Mouse (Mus musculus): ENCODE measurements around the gene Kpna4. TPM values are rescaled to one million over a fixed set of nuclear protein-coding genes. Genes with fewer than 3 reads are reported as not detected.

Gene Kpna4
- polyA plus RNA-seq, 1 experiment from 2014 or later, result 29.7 TPM

GRCm38 (mm10) chr3:69094456-69094855 is 32.5 kb downstream of the Kpna4 start:
- Histone ChIP-seq H3K36me3 (peaks cover 18% of the 10 kb centered on the region; the same call in 1 of the 2 replicates), H3K4me1 (no peaks in the 10 kb centered on the region), H3K27me3 (replicated peaks) (no peaks in the 10 kb centered on the region), H3K4me2 (no peak overlapping the region), H3K4me3 (replicated peaks) (no peak overlapping the region), H3K9me3 (no peaks in the 10 kb centered on the region), H3K27ac (no peak overlapping the region), H3K9ac (no peak overlapping the region)
- WGBS, result 91% methylated on average over 7 of the region's 7 CpGs
- no peak for ATAC-seq (ENCODE audit: insufficient read depth, low FRiP score, low read depth)

- Histone ChIP-seq H3K27ac (no peak overlapping the region), H3K4me2 (no peak overlapping the region), H3K4me3 (replicated peaks) (no peak overlapping the region), H3K9me3 (no peaks in the 10 kb centered on the region), H3K4me1 (no peaks in the 10 kb centered on the region), H3K36me3 (no peaks in the 10 kb centered on the region), H3K27me3 (replicated peaks) (no peaks in the 10 kb centered on the region), H3K9ac (no peak overlapping the region)
- ATAC-seq (ENCODE audit: insufficient read depth, low FRiP score, low read depth), result no peak
- 50% methylated on average over 1 of the region's 1 CpGs for WGBS
Observed at GRCm38 (mm10) chr3:69064005-69064404, 62.9 kb downstream of the Kpna4 start.

GRCm38 (mm10) chr3:69062764-69063163 is 64.1 kb downstream of the Kpna4 start:
- 88% methylated on average over 1 of the region's 1 CpGs for WGBS
- no peaks in the 10 kb centered on the region for H3K27me3 ChIP-seq (replicated peaks)

GRCm38 (mm10) chr3:69060672-69061071 is 66.2 kb downstream of the Kpna4 start:
- Histone ChIP-seq H3K27ac (no peak overlapping the region), H3K36me3 (no peaks in the 10 kb centered on the region), H3K4me1 (no peaks in the 10 kb centered on the region), H3K4me3 (replicated peaks) (no peak overlapping the region), H3K4me2 (no peak overlapping the region), H3K27me3 (replicated peaks) (no peaks in the 10 kb centered on the region), H3K9ac (no peak overlapping the region), H3K9me3 (no peaks in the 10 kb centered on the region)
- WGBS, result 91% methylated on average over 4 of the region's 4 CpGs
- no peak for ATAC-seq (ENCODE audit: insufficient read depth, low FRiP score, low read depth)

More at GRCm38 (mm10) chr3:69062764-69063163, 64.1 kb downstream of the Kpna4 start:
- ATAC-seq (ENCODE audit: insufficient read depth, low FRiP score, low read depth), result no peak
- Histone ChIP-seq H3K4me2 (no peak overlapping the region), H3K4me3 (replicated peaks) (no peak overlapping the region), H3K27ac (no peak overlapping the region), H3K36me3 (no peaks in the 10 kb centered on the region), H3K9me3 (no peaks in the 10 kb centered on the region), H3K9ac (no peak overlapping the region), H3K4me1 (no peaks in the 10 kb centered on the region)

- no peaks in the 10 kb centered on the region for H3K9me3 ChIP-seq
- H3K9ac ChIP-seq, result no peak overlapping the region
- no peak overlapping the region for H3K4me3 ChIP-seq (replicated peaks)
- no peaks in the 10 kb centered on the region for H3K4me1 ChIP-seq
- ATAC-seq (ENCODE audit: insufficient read depth, low FRiP score, low read depth), result no peak
- no peak overlapping the region for H3K27ac ChIP-seq
- H3K36me3 ChIP-seq, result no peaks in the 10 kb centered on the region
- H3K27me3 ChIP-seq (replicated peaks), result no peaks in the 10 kb centered on the region
- no peak overlapping the region for H3K4me2 ChIP-seq
- 88% methylated on average over 3 of the region's 3 CpGs for WGBS
Observed at GRCm38 (mm10) chr3:69055871-69056270, 71.0 kb downstream of the Kpna4 start.

GRCm38 (mm10) chr3:69054760-69055432 is 72.0 kb downstream of the Kpna4 start:
- Histone ChIP-seq H3K27me3 (replicated peaks) (no peaks in the 10 kb centered on the region), H3K4me1 (no peaks in the 10 kb centered on the region), H3K4me2 (no peak overlapping the region), H3K36me3 (no peaks in the 10 kb centered on the region), H3K4me3 (replicated peaks) (no peak overlapping the region), H3K27ac (no peak overlapping the region), H3K9ac (no peak overlapping the region), H3K9me3 (no peaks in the 10 kb centered on the region)
- ATAC-seq (ENCODE audit: insufficient read depth, low FRiP score, low read depth), result peak; percentile 99
- 78% methylated on average over 7 of the region's 7 CpGs for WGBS

- Histone ChIP-seq H3K4me1 (no peaks in the 10 kb centered on the region), H3K36me3 (no peaks in the 10 kb centered on the region), H3K27ac (no peak overlapping the region), H3K9me3 (no peaks in the 10 kb centered on the region), H3K27me3 (replicated peaks) (no peaks in the 10 kb centered on the region), H3K9ac (no peak overlapping the region), H3K4me2 (no peak overlapping the region), H3K4me3 (replicated peaks) (no peak overlapping the region)
- no peak for ATAC-seq (ENCODE audit: insufficient read depth, low FRiP score, low read depth)
- WGBS, result 85% methylated on average over 11 of the region's 11 CpGs
Observed at GRCm38 (mm10) chr3:69051894-69052293, 75.0 kb downstream of the Kpna4 start.

GRCm38 (mm10) chr3:69049011-69049410 is 77.9 kb downstream of the Kpna4 start:
- Histone ChIP-seq H3K4me2 (no peak overlapping the region), H3K4me3 (replicated peaks) (no peak overlapping the region), H3K9ac (no peak overlapping the region), H3K27me3 (replicated peaks) (no peaks in the 10 kb centered on the region), H3K27ac (no peak overlapping the region), H3K9me3 (no peaks in the 10 kb centered on the region), H3K36me3 (no peaks in the 10 kb centered on the region), H3K4me1 (peaks cover 4% of the 10 kb centered on the region; the same call in 1 of the 2 replicates)
- WGBS, result 81% methylated on average over 6 of the region's 6 CpGs
- no peak for ATAC-seq (ENCODE audit: insufficient read depth, low FRiP score, low read depth)

GRCm38 (mm10) chr3:69047684-69048083 is 79.2 kb downstream of the Kpna4 start:
- peaks cover 4% of the 10 kb centered on the region; the same call in 1 of the 2 replicates for H3K4me1 ChIP-seq
- 88% methylated on average over 4 of the region's 4 CpGs for WGBS
- no peak overlapping the region for H3K4me2 ChIP-seq

GRCm38 (mm10) chr3:69046509-69046908 is 80.4 kb downstream of the Kpna4 start:
- Histone ChIP-seq H3K27ac (no peak overlapping the region), H3K27me3 (replicated peaks) (no peaks in the 10 kb centered on the region), H3K9ac (no peak overlapping the region), H3K4me2 (no peak overlapping the region; the same call in 1 of the 2 replicates), H3K4me3 (replicated peaks) (no peak overlapping the region), H3K4me1 (peaks cover 4% of the 10 kb centered on the region; the same call in 1 of the 2 replicates), H3K9me3 (no peaks in the 10 kb centered on the region), H3K36me3 (no peaks in the 10 kb centered on the region)
- ATAC-seq (ENCODE audit: insufficient read depth, low FRiP score, low read depth), result no peak
- WGBS, result 61% methylated on average over 4 of the region's 4 CpGs

More at GRCm38 (mm10) chr3:69047684-69048083, 79.2 kb downstream of the Kpna4 start:
- Histone ChIP-seq H3K36me3 (no peaks in the 10 kb centered on the region), H3K4me3 (replicated peaks) (no peak overlapping the region), H3K27ac (no peak overlapping the region), H3K9me3 (no peaks in the 10 kb centered on the region), H3K9ac (no peak overlapping the region), H3K27me3 (replicated peaks) (no peaks in the 10 kb centered on the region)
- ATAC-seq (ENCODE audit: insufficient read depth, low FRiP score, low read depth), result no peak

GRCm38 (mm10) chr3:69045750-69046149 is 81.2 kb downstream of the Kpna4 start:
- Histone ChIP-seq H3K27ac (no peak overlapping the region), H3K4me2 (peak overlapping the region; percentile 86), H3K4me3 (replicated peaks) (peak overlapping the region; percentile 92), H3K9me3 (no peaks in the 10 kb centered on the region), H3K27me3 (replicated peaks) (no peaks in the 10 kb centered on the region), H3K36me3 (no peaks in the 10 kb centered on the region), H3K9ac (no peak overlapping the region; the same call in 1 of the 2 replicates), H3K4me1 (peaks cover 4% of the 10 kb centered on the region; the same call in 1 of the 2 replicates)
- 25% methylated on average over 13 of the region's 13 CpGs for WGBS
- no peak for ATAC-seq (ENCODE audit: insufficient read depth, low FRiP score, low read depth)

- Histone ChIP-seq H3K4me2 (peak overlapping the region; percentile 86), H3K27ac (peak overlapping the region; percentile 94), H3K4me3 (replicated peaks) (peak overlapping the region; percentile 92), H3K36me3 (no peaks in the 10 kb centered on the region), H3K27me3 (replicated peaks) (no peaks in the 10 kb centered on the region), H3K4me1 (peaks cover 4% of the 10 kb centered on the region; the same call in 1 of the 2 replicates), H3K9me3 (no peaks in the 10 kb centered on the region), H3K9ac (peak overlapping the region; percentile 58; the same call in 1 of the 2 replicates)
- 5% methylated on average over 9 of the region's 9 CpGs for WGBS
- ATAC-seq (ENCODE audit: insufficient read depth, low FRiP score, low read depth), result no peak
Observed at GRCm38 (mm10) chr3:69045400-69045703, 81.6 kb downstream of the Kpna4 start.
